Mouse (Mus musculus) left cerebral cortex, postnatal 10 days (tissue): Measurements from ENCODE around the gene Lpin3. TPM values are rescaled to one million over a fixed set of nuclear protein-coding genes. Genes with fewer than 3 reads are reported as not detected.

Experiments
- DNase-seq, 2 experiments: peaks; one replicate each; pipeline ENCODE4 v3.0.0; 2021 to 2022; ENCODE audit warnings: low spot score in 2 of 2, mixed read lengths in 1 of 2; ENCODE audit errors: extremely low spot score in 1 of 2
- intact Hi-C: fragments of 180-260 bp; cut with DNase I; formaldehyde crosslinking; loops from one replicate; pipeline ENCODE4 v1.15.1; 2025
- total RNA-seq, 2 experiments: library from RNA; stranded (reverse); gene quantifications; 2 replicates each; pipeline ENCODE4 v1.2.3; 2021

Gene Lpin3
- under 1 TPM; 0.34 to 0.36 TPM for total RNA-seq

- intact Hi-C loops, result loop anchor here (10.0 kb wide), 1 partner anchor 116 kb away; no protein-coding TSS in a partner anchor
These were observed at the start of gene Lpin3 for GRCm38 (mm10) chr2:160880453-160881195. Lpin3 (plus strand) TSS chr2:160880670.

GRCm38 (mm10) chr2:160840838-160841237, 39.6 kb upstream of the Lpin3 start:
- intact Hi-C loops, result no loop called here
- DNase-seq, result no peak

More at GRCm38 (mm10) chr2:160880453-160881195, at the start of gene Lpin3:
- DNase-seq, result no peak

GRCm38 (mm10) chr2:160847664-160848063, 32.8 kb upstream of the Lpin3 start:
- intact Hi-C loops, result no loop called here
- no peak for DNase-seq

GRCm38 (mm10) chr2:160848186-160848585, 32.3 kb upstream of the Lpin3 start:
- DNase-seq, result no peak
- intact Hi-C loops, result no loop called here

DNA sequence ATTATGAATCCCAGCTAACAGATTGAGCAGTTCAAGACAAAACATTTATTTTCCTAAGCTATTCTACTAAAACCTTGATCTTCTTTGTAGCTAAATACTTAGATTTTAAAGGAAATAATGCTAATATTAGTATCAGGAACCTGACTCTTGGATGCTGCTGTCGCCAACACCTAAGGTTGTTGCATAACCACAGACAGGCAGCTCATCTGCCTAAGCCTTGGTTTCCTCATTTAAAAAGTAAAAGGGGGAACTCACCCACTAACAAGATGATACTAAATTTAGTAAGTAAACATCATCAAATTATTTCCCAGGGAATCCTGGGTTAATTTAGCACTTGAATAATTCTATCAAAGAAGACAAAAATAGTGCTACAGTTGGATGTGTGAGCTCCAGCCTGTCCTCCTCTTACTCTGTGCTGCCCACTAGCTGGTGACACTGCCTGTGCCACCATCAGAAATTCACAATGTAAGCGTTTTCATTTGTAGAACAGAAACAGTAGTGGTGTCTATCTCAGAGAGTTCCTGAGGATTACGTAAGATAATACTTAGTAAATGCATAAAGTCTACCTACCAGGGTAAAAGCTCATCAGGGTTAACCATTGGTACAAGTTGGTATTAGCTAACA, 30.7 kb upstream of the Lpin3 start:
- no peak for DNase-seq
- intact Hi-C loops, result no loop called here

GRCm38 (mm10) chr2:160850360-160850759, 30.1 kb upstream of the Lpin3 start:
- intact Hi-C loops, result no loop called here

GRCm38 (mm10) chr2:160854687-160855086, 25.8 kb upstream of the Lpin3 start:
- intact Hi-C loops, result no loop called here
- DNase-seq, result peak; percentile 37 to 71

More at GRCm38 (mm10) chr2:160850360-160850759, 30.1 kb upstream of the Lpin3 start:
- no peak for DNase-seq

DNA sequence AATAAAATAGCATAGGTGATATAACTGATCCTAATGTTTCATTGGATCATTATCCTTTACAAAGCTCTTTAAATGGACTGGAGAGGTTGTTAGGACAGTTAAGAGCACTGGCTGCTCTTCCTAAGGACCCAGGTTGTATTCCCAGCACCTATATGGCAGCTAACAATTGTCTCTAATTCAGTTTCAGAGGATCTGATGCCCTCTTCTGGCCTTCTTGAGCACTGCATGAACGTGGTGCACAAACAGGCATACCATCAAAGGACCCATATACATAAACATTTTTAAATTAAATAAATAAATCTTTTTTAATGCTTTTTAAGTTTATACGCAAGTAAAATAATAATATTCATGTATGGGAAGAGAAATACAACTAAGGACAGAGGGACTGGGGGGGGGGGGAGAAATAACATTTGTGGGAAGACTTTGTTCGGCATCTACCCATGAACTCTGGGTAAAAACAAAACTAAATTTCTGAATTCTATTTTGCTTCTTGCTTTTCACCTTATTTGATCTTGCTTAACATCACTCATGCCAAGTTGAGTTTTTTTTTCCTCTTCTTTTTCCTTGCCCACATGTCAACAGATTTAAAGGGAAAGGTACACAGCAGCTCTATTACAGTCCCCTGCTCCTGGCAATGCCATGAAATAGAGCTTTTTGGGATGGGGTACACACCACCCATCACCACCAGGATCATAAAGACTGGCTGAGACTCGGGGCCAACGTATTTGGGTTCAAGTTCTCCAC, 23.9 kb upstream of the Lpin3 start:
- intact Hi-C loops, result no loop called here
- DNase-seq, result no peak

GRCm38 (mm10) chr2:160860363-160860762, 20.1 kb upstream of the Lpin3 start:
- intact Hi-C loops, result no loop called here
- DNase-seq, result no peak

DNA sequence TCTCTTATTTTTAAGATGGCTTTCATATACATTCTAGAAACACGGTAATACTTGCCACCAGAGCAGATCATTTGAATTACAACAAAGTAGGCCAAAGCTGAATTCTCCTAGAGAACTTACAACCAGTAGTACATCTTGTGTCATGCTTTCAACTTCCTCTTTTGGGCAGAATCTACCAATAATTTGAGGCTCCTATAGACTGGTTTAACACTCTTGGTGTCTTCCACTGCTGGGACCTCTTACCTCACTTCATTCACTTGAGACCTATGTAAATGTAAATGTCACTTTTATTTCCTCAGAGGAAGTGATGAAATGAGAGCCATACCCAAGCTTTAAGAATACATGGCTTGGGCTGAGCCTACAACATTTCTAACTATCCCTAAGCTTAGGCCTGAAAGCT, 16.4 kb upstream of the Lpin3 start:
- DNase-seq, result no peak
- intact Hi-C loops, result no loop called here

- no peak for DNase-seq
- intact Hi-C loops, result no loop called here
These were observed 15.2 kb upstream of the Lpin3 start for GRCm38 (mm10) chr2:160865266-160865665.

GRCm38 (mm10) chr2:160869446-160869845, 11.0 kb upstream of the Lpin3 start:
- intact Hi-C loops, result no loop called here
- DNase-seq, result no peak

DNA sequence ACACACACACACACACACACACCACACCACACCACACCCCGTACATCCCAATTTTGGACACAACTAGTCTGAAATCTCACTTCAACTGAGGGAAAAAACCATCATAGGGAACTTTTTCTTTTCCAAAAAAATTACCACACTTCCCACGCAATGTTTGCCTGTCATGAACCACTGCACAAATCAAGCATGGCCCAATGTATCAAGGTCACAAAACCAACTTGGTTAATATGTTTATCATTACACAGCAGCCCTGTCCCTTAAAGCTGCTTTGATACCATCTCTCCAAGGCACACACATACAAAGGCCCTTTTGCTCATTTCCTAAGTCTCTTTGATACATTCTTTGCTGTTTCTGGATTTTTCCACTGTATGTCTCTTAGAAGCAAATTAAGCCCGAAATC, 9.2 kb upstream of the Lpin3 start:
- no peak for DNase-seq
- intact Hi-C loops, result loop anchor here (5.0 kb wide), 2 partner anchors 84 to 139 kb away; partner anchors contain the start of gene Plcg1

DNA sequence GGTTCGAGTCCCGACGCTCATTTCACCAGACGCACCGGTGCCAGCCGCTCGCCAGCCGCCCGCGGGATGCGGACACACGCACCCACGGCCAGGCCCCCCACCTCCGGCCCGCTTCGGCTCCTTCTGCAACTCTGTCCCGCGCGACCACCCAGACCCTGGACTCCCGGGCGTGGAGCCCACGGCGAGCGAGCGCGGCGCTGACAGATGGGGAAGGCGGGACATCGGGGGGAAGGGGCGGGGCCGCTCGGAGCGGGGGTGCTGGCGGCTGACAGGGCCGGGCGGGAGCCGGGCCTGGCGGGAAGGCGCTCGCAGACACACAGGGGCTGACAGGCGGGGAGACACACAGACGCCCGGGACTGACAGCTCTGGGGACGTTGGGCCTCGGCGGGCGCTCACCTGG, 8.1 kb upstream of the Lpin3 start:
- intact Hi-C loops, result loop anchor here (5.0 kb wide), 2 partner anchors 85 to 140 kb away; partner anchors contain the start of gene Plcg1
- DNase-seq, result peak; percentile 50 to 89

- intact Hi-C loops, result loop anchor here (5.0 kb wide), 2 partner anchors 86 to 141 kb away; partner anchors contain the start of gene Plcg1
- peak; percentile 89 to 97 for DNase-seq
These were observed 7.5 kb upstream of the Lpin3 start, which contains the start of gene Zhx3 for GRCm38 (mm10) chr2:160872890-160873382. Zhx3 (minus strand) TSS chr2:160872998.

DNA sequence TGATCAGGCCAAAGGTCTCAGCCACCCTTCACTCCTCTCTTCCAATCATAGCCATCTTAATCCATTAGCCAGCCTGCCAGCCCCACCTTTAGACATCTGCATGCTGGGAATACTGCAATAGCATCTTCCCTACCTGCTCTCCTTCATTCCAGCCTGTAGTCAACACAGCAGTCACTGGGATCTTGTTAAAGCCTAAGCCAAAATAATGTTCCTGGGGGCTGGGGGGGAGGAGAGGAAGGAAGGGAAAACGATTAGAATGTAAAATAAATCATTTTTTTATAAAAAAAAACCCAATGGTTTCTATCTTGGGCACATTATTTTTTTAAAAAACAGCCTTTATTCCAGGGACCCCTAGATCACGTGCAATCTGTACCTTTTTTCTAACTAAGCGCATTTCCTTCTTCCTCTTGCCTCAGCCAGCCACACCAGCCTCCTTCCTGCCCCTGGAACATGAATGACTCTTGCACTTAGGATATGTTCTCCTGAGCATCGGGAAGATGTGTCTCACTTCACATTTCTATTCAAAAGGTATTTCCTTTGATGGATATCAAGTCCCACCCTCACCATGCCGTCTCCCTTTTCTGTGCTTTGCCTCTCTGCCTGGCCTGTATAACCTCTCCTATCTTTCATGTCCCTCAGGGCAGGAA, 6.1 kb upstream of the Lpin3 start:
- intact Hi-C loops, result loop anchor here (5.0 kb wide), 2 partner anchors 87 to 142 kb away; partner anchors contain the start of gene Plcg1
- no peak for DNase-seq

- intact Hi-C loops, result no loop called here
These were observed 4.4 kb upstream of the Lpin3 start for GRCm38 (mm10) chr2:160876115-160876514.

GRCm38 (mm10) chr2:160881462-160882101, 1.1 kb downstream of the Lpin3 start:
- DNase-seq, result no peak

More at GRCm38 (mm10) chr2:160876115-160876514, 4.4 kb upstream of the Lpin3 start:
- no peak for DNase-seq

More at GRCm38 (mm10) chr2:160881462-160882101, 1.1 kb downstream of the Lpin3 start:
- intact Hi-C loops, result loop anchor here (10.0 kb wide), 1 partner anchor 117 kb away; no protein-coding TSS in a partner anchor
